Mouse (Mus musculus) heart, adult 11 months (tissue): ENCODE measurements around the gene Grhl3.
A peak's percentile ranks its signal among the peaks of the same experiment; 100 is the strongest.

Source experiments
- DNase-seq: peaks from one replicate; pipeline ENCODE4 v3.0.0; 2022

Gene Grhl3

GRCm38 (mm10) chr4:135526039-135526710 is 47.3 kb downstream of the Grhl3 start:
- no peak for DNase-seq

GRCm38 (mm10) chr4:135525057-135525456 is 48.4 kb downstream of the Grhl3 start:
- no peak for DNase-seq

GRCm38 (mm10) chr4:135523939-135524338 is 49.5 kb downstream of the Grhl3 start:
- no peak for DNase-seq

- DNase-seq = no peak
These were observed 53.0 kb downstream of the Grhl3 start for GRCm38 (mm10) chr4:135520421-135520820.

GRCm38 (mm10) chr4:135518135-135518534 is 55.3 kb downstream of the Grhl3 start:
- DNase-seq = peak; percentile 76

GRCm38 (mm10) chr4:135516351-135517316 is 56.8 kb downstream of the Grhl3 start:
- no peak for DNase-seq

GRCm38 (mm10) chr4:135514925-135515324 is 58.5 kb downstream of the Grhl3 start:
- DNase-seq = peak; percentile 66

GRCm38 (mm10) chr4:135513865-135514264 is 59.6 kb downstream of the Grhl3 start:
- no peak for DNase-seq

- peak; percentile 84 for DNase-seq
These were observed 63.9 kb downstream of the Grhl3 start for GRCm38 (mm10) chr4:135509515-135509914.

GRCm38 (mm10) chr4:135508419-135509039 is 64.9 kb downstream of the Grhl3 start:
- peak; percentile 94 for DNase-seq

GRCm38 (mm10) chr4:135507547-135508350 is 65.7 kb downstream of the Grhl3 start:
- peak; percentile 71 for DNase-seq

- peak; percentile 68 for DNase-seq
These were observed 67.6 kb downstream of the Grhl3 start for GRCm38 (mm10) chr4:135505794-135506193.

GRCm38 (mm10) chr4:135501587-135501986 is 71.8 kb downstream of the Grhl3 start:
- DNase-seq = no peak

- no peak for DNase-seq
These were observed 73.6 kb downstream of the Grhl3 start for GRCm38 (mm10) chr4:135499831-135500230.

GRCm38 (mm10) chr4:135498136-135498535 is 75.3 kb downstream of the Grhl3 start:
- DNase-seq = peak; percentile 94

GRCm38 (mm10) chr4:135495810-135496209 is 77.6 kb downstream of the Grhl3 start:
- peak; percentile 94 for DNase-seq

- DNase-seq = no peak
These were observed 78.0 kb downstream of the Grhl3 start for GRCm38 (mm10) chr4:135495397-135495791.

- DNase-seq = peak; percentile 100
These were observed 78.7 kb downstream of the Grhl3 start, which contains the start of the genes Stpg1 and Nipal3 for GRCm38 (mm10) chr4:135494521-135495396. Gene Stpg1, plus strand, starts transcription at chr4:135494790. Gene Nipal3, minus strand, starts transcription at chr4:135495038.

- DNase-seq = peak; percentile 95
These were observed 79.5 kb downstream of the Grhl3 start for GRCm38 (mm10) chr4:135493691-135494520.

GRCm38 (mm10) chr4:135493271-135493670 is 80.2 kb downstream of the Grhl3 start:
- DNase-seq = no peak
